Mouse (Mus musculus) WW6 (cell line): Measurements from ENCODE around the gene Ppp1r26.

Source experiments
- DNase-seq: peaks from one replicate; pipeline ENCODE4 v3.0.0-alpha.2; 2013; ENCODE audit warnings: low read depth, low spot score

Gene Ppp1r26

DNA sequence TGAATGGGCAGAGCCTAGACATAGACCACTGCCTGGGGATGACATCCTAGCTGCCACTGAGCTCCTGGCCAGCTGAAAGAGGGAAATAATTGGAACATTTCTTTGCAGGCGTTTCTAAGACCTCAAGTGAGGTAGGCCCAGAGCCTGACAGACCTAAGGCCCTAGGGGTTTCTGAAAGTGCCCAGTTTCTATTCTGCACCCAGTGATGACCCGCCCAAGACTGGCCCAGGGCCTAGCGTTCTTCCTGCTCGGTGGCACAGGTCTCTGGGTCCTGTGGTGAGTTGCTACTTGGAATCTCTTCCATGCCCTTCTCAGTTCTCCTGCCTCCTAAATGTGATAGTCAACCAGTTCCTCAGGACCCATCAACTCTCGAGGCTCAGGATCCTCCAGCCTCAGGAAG lies 51.0 kb downstream of the Ppp1r26 start:
- no peak for DNase-seq

DNA sequence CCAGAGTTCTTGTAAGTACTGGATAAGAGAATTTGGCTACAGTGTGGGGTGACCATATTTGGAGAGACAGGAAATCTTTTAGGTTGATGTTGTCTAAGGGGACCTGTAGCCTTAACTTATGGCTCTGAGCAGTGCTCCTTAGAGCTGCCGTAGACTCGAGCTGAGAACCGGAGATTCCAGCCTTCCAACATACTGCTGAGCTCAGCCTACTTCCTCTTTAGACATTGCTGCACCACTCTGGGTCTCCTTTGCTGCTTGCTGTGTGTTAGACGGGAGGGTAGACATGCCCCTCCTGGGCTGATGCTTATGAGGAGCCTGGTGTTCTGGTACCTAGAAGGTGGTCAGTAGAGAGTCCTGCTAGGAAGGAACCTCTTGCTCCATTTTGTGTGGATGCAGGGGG lies 51.8 kb downstream of the Ppp1r26 start:
- no peak for DNase-seq

DNA sequence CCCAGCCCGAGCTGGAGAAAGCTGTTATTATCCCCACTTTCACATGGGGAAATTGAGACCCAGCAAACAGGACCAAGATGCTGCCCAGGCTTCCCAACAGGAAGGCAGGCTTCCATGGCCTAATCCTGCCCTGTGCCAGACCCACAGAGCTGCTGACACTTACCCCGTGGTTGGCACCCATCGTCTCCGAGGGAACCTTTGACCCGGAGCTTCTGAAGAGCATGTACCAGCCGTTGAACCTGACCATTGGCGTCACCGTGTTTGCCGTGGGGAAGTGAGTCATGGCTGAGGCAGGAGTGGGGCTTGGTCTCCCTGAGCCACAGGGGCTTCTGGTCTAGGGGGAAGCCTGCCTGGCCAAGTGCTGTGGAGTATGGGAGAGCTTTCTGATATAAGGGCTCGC lies 56.4 kb downstream of the Ppp1r26 start:
- DNase-seq = no peak

DNA sequence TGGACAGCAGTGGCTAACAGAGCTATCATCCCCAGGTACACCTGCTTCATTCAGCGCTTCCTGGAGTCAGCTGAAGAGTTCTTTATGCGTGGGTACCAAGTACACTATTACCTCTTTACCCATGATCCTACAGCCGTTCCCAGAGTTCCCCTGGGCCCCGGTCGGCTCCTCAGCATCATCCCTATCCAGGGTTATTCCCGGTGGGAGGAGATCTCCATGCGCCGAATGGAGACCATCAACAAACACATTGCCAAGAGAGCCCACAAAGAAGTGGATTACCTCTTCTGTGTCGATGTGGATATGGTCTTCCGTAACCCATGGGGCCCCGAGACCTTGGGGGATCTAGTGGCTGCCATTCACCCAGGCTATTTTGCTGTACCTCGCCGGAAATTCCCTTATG lies 58.1 kb downstream of the Ppp1r26 start:
- no peak for DNase-seq
